Mouse (Mus musculus) urinary bladder, postnatal 36 days (tissue): ENCODE data around the gene Hdlbp.
A peak's percentile ranks its signal among the peaks of the same experiment; 100 is the strongest.
"Not testable (repeated sequence)": the region's sequence is repeated elsewhere in the genome, so short reads cannot be mapped to it uniquely, and the experiment has no call there.

Experiments
- DNase-seq, 2 experiments: peaks; one replicate each; pipeline ENCODE4 v3.0.0; 2022; ENCODE audit warnings: low spot score in 2 of 2, mixed read lengths in 1 of 2

Hdlbp gene

DNA sequence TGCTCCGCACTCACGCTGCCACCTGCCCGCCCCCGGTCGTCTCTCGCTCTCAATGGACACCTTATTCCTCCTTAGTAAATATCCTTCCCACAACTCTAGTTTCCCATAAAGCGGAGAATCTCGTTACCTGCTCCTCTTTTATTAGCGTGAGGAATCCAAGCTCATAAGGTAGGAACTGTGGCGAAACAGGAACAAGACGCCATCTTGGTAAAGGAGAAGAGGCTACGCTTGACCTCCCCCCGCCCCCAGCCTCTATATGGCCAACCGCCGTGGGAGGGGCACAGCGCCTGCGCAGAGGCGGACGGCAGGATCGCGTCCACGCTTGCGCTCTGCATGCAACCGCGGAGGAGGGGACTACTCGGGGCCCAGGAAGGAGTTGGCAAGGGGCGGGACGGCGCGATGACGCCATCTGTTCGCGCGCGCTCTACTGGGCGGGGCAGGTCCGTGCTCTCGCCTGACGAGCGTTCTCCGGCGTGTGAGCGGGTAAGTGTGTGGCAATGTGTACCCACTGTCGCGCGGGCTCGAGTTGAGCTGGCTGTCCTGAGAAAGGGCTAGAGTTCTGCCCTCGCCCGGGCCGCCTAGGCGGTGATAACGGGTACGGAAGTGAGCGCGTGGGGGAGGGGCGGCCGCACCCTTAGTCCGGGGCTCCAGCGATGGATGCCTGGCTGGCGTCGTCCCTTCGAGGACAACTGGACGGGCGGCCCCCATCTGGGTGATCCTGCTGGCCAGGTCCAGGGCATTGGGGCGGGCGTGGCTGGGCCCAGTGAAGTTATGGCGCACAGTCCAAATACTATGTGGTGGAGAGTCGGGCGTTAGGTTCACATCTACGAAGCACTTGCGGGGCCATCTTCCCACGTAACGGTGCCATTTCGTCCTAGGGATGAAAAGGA is at the start of gene Hdlbp:
Hdlbp (minus strand) TSS at position 230 of the 890 bp plus-strand sequence.
- DNase-seq: peak; percentile 98 to 99

DNA sequence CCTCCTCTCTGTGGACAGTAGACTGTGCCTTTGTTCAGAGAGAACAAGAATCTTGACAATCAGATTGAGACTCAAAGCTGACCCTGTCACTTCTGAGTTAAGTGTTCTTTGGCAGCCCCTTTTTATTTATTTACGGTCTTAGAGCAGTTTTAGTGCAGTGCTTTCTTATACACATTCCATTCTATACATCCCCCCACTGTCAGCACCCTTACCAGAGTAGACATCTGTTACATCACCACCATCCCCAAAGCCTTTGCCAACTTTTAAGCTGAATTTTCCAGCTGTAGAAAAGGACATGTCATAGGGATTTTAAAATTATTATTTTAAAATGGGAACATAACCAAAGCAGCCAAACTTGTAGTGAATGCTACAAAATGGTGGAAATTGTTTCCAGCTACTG is 43.7 kb upstream of the Hdlbp start:
- no peak for DNase-seq

DNA sequence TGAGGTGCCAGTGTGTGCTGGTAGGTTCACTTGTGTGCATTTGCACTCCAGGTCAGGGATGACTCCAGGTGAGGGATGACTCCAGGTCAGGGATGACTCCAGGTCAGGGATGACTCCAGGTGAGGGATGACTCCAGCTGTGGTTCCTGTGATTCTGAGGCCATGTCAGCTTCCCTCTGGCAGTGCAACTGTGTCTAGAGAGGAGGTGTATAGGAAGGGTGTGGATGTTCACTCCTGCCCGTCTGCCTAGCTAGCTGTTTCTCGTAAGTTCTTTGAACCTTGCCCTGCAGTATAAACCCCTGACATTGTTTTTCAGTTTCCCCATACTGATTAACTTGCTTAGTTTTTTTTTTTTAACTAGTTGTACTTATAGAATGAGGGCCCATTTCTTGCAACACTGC is 42.9 kb upstream of the Hdlbp start:
- no peak for DNase-seq

DNA sequence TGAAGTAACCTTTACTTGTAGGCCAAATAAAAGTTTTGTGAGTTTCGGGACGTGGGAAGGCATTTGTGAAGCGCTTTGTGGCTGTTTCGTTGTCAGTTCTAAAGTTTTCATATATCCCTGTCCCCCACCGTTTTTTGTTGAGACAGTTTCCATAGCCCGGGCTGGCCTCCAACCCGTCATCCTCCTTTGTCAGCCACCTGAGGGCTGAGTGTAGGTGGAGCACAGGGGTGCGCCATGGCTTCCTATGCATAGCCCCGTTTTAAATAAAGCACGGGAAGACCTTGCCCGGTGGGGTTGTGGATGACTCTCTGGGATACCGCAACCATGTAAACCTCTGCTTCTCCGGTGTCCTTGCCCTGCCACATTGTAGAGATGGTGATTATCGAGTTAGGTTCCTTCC is 34.6 kb upstream of the Hdlbp start:
- DNase-seq: no peak

DNA sequence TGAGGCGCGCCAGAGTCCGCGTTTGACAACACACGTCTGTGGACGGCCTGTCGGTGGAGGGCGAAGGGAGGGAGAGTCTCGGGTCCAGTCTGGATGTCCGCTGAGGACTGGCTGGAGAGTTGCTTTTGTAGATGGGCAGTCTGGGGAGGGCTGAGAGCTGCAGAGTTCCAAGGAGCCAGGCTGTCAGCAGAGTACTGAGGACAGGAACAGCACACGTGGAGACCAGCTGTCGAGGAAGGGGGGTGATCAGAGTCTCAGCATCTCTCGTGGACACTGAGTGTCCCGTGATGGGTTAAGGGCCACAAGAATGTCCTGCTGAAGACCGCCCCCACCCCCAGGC is 33.7 kb upstream of the Hdlbp start:
- DNase-seq: no peak

DNA sequence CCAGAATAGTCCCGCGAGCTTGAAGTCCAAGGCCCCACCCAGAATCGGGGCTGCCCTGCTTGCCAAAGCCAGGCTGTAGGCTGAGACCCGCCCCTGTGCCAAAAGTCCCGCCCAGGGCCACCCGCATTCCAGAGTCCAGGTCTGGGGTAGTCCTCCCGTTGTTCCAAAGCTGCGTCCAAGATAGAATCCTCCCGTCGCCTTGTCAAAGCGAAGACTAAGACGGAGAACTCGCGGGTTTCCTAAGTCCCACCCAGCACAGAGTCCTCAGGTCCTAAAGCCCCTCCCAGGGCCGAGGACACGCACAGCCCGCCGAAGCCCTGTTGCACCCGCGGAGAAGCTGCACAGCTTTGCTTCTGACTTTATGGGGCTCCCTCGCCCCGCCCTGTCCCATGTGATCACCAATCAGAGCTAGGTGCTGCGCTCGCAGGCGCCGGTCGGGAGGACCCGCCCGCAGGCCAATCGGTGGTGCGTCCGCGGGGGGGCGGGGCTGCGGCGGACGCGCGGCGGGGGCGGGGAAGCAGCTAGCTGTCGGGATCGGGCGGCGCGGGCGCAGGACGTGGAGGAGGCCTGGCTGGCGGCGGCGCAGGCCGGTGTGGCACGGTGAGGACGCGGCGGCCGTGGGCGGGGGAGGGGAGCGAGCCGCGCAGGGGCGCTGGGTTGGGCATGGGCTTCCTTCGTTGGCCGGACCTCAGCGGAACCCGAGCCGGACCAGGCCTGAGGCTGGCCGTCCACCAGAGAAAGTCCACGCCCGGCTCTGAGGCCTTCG is 33.2 kb upstream of the Hdlbp start, which contains the start of gene Farp2:
Farp2 (plus strand) TSS at position 495 of the 766 bp plus-strand sequence.
- DNase-seq: peak; percentile 93 to 96

DNA sequence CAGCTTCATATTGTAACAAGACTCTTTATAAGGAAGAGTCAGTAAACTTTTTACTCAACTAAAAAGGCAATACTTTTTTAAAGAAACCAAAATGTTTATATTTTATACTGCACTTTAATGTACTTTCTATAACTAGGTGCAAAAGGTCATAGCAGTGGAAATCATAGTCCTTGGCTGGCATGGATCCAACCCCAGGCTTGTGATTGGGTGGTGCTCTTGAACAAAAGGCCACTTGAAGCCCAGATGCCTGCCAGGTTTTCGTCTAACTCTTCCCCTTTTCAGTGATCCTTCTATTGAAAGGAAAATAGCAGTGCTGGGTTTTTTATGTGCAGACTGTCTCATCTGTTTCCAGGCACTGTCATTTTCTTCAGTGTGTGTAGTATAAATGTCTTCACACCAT is 30.0 kb upstream of the Hdlbp start:
- not testable (repeated sequence) for DNase-seq

DNA sequence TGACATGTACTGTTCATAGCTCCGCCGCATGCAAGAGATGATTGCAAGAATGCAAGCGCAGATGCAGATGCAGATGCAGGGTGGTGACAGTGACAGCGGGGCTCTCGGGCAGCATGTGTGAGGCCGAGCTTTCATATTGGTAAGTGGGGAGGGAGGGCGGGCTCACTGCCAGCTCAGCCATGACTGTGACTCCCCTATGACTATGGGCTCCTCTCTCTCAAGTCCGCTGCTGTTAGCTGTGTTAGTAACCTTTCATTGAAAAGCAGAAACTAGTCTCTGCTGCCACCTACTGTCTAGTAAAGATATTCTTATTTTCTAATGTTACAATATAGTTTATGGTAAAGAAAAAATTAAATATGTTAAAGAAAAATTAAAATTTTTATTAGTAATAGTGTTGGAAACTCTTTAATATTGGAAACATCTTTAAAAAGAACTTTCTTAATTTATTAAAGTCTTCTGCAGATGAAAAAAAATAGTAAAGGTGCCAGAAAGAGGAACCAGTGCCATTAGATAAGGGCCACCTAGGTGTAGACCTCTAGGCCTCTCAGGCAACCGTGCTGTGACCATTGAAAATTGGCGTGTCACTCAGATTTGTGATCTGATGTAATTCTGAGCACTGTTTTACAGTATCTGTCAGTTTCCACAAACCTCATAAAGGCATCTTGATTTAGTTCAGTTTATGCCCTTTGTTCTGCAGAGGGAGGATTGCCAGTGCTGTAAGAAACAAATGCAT is 28.5 kb upstream of the Hdlbp start:
- no peak for DNase-seq

DNA sequence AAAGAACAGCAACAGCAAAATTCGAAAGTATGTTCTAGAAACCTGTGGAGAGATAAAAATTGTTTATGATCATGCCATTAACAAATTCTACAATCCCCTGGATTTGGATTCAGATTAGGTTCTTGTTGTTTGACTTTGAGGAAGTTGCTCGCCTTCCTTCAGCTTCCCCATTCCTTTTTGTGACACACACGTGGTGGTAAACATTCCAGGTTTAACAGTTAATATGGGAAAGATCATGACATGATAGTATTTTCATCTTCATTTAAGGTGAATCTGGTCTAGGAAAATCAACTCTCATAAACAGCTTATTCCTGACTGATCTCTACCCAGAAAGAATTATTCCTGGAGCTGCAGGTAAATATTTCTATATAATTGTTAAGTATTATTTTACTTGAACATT is 16.7 kb upstream of the Hdlbp start:
- no peak for DNase-seq

DNA sequence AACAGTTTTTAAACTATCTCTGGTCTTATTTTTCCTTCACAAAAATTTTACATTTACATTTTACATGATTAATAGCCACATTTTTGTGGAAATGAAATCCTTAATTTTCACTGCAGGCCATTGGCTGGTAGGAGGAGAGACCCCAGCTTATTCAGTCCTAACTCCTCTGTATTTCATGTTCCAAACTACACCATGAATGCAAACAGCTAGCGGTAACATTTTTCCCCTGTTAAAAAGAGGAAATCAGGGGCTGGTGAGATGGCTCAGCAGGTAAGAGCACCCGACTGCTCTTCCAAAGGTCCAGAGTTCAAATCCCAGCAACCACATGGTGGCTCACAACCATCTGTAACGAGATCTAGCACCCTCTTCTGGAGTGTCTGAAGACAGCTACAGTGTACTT is 7.7 kb upstream of the Hdlbp start:
- not testable (repeated sequence) for DNase-seq

DNA sequence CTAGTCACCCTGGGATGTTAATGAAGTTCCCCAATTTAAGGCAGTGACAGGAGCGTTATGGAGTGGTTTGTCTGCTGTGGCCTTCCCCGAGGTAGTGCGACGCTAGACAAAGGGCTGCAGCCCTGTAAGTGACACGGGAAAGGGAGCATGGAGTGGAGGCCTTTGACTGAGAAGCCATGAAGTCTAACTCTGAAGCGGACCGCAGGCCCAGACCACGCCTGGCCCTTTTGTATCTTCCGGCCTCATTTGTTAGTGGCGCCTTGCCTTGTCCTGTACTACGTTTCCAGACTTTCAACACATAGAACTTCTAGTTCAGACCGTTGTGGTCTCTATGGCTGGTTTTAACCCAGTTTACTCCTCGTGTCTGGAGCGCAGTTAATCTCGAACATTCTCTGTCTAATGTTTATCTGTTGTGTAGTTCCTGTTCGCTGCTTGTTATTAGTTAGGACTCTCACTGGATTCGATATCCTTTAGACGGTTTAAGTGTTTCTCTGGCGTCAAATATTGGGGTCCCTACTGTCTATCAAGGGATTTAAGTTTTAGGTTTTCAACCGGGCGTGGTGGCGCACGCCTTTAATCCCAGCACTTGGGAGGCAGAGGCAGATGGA is 965 bp upstream of the Hdlbp start:
- peak in 1 of 2 experiments; percentile 30 for DNase-seq

DNA sequence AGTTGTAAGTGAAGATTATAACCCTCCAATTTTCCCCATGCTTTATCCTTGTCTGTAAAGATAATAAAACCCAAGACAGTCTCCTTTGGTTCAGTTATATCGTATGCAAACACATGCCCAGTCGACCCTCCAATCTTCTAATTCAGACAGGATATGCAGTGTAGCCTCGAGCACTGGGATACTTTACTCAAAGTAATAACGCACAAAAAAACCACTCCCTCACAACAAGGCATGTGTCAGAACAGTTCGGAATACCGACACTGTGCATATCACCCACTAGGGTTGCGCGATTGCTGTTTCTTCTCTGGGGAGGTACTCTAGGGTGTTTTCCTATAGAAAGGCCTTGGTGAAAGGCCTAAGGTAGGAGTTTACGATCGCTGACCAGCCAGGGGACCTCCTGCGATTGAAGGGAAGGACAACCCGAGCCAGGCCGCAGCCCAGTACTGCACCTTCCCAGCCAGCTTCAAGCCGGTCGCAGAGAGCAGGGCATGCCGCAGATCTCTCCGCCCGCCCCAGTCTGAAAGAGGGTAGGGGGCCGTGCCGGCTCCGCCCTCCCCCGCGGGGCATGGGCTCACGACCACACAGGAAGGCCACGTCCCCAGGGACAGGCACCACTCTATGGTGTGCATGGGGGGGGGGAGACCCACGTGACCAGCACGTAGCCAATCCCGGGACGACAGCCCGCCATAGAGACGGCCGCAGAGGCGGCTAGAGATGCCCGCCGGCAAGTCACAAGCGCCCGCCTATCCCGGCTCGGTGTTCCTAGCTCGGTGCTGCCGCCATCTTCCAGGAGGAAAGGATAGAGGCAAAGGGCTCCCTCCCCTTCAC is 643 bp downstream of the Hdlbp start:
- DNase-seq: peak; percentile 97 to 98

DNA sequence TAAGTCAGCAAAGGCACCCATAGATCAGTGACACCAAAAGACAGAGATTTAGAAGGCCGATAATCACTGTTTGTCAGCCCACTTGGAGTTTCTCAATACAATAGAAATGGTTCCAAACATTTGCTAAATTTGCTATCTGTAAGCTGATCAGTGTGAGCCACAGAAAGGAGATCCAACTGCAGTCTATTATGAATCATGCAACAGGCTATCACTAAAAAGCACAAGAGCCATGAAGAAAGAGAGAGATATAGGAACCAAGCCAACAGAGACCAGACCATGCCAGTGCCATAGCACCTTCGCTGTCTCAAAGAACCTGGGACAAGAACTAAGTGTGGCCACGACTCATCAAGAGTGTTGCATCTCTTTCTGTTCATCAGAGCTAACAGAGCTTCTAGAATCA is 2.9 kb downstream of the Hdlbp start:
- no peak for DNase-seq

DNA sequence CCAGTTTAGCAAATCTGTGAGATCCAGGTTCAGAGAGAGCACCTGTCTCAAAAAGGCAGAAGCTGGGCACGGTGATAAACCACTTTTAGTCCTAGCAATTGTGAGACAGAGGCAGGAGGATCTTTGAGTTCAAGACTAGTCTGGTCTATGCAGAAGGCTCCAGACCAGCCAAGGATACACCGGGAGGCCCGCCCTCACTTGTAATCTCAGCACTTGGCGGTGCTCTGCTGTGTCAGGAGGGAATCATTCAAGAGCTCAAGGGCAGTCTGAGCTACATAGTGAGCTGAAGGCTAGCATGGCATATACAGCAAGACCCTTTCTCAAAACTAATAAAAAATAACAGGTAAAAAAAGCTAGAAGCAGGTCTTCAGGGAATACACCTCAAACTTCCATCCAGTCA is 10.0 kb downstream of the Hdlbp start:
- no peak for DNase-seq

DNA sequence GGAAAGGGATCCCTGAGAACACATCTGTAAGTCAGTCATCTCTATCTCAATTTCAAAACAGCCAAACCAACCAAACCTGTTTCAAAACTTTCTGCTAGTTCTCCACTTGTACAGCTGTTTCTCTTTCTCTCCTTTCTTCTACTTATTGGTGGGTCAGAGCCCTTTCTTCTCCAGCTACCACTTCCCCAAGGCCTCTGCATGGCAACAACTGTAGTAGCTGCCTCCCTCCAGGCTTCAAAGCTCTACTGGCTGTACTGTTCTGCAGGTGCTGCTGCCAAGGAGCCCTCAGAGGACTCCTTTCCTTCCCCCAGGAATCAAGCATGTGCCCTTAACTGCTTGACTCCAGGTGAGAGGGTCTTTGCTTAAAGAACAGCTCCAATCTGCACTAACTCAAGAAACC is 12.9 kb downstream of the Hdlbp start:
- no peak for DNase-seq

DNA sequence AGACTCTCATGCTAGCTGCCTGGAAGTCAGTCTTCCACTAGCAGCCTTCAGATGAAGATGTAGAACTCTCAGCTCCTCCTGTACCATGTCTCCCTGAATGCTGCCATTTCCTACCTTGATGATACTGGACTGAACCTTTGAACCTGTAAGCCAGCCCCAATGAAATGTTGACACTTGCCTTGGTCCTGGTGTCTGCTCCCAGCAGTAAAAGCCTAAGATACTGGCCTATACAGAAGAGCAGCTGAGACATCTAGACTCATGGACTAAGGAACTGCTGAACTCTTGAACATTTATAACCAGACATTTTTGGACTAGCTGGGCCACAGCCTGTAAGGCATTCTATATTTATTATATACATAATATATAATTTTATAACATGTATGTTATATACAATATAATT is 13.5 kb downstream of the Hdlbp start:
- DNase-seq: no peak

DNA sequence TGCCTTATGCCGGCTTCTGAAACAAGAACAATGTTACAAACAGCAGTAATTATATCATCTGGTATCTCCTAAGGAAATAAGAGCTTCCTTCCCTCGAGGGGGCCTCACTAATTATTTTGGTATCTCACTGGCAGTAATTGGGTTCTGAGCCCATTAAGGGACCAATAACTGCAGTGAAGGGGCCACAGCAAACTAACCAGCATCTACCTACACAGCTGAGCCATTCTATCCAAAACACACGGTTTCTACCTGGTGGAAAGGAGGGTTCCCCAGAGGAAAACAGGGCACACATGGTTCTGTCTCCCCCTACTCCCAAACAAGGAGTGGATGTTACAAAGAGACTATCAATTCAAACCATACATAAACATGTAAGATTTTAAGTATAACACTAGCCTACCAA is 19.5 kb downstream of the Hdlbp start:
- no peak for DNase-seq

DNA sequence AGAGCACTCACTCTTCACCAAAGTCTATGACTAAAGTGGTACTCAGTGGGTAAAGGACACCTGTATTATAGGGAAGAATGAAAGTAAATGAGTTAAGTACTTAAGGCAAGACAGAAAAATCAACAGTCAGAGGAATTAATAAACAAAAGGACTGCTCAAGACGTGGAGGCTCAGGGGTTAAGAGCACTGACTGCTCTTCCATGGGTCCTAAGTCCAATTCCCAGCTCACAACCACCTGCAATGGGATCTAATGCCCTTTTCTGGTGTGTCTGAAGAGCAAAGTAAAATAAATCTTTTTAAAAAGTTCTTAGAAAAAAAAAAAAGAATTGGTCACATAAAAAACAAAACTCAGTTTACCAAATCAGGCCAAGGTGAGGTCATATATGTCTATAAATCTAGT is 20.3 kb downstream of the Hdlbp start:
- no peak for DNase-seq

DNA sequence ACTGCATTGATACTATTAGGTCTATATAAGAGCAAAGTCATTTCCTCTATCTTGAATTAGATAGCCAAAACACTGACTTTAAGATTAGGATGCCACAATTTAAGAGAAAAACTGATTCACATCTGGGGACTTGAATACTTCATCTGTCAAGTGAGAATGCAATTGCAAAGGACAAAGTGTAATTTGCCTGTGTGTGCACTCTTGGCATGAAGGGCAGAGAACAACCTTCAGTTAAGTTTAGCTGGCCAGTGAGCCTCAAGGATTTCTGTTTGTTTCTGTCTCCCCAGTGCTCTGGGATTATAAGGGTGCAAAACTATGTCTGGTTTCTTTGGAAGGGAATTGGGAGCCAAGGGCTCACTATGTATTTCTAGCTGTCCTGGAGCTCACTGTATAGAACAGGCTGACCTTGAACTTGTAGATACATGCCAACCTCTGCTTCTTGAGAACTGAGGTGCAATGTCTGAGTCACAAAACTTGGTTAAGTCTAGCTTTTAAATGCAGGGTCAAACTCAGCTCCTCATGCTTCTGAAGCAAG is 24.8 kb downstream of the Hdlbp start:
- no peak for DNase-seq

DNA sequence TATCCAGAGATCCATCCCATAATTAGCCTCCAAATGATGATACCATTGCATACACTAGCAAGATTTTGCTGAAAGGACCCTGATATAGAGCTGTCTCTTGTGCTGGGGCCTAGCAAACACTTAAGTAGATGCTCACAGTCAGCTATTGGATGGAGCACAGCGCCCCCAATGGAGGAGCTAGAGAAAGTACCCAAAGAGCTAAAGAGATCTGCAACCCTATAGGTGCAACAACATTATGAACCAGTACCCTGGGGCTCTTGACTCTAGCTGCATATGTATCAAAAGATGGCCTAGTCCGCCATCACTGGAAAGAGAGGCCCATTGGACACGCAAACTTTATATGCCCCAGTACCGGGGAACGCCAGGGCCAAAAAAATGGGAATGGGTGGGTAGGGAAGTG is 28.5 kb downstream of the Hdlbp start:
- not testable (repeated sequence) for DNase-seq

DNA sequence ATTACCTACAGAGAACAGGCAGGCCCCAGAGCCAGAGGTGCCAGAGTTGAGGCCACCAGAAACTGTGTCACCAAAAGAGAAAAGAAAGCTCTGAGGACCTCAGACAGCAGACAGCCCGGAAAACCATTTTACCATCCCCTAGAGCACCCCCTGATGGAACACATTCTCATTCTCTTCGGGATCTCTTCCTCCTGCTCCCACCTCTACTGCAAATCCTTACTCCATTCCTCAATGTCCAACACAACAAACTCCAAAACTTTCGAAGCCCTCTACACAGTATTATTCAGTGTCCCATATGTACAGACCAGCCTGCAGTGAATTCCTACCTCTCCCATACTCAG is 32.8 kb downstream of the Hdlbp start:
- no peak for DNase-seq
